Mouse (Mus musculus) embryonic fibroblast, embryonic 13.5 days (primary cell): ENCODE data around the gene a.

Source experiments
- CTCF ChIP-seq: IDR thresholded peaks from 2 replicates; pipeline ENCODE4 v1.5.1; 2011; ENCODE audit warnings: mild to moderate bottlenecking, control low read depth, low read length, moderate library complexity, borderline replicate concordance; ENCODE audit not compliant: insufficient read depth
- POLR2A ChIP-seq: IDR thresholded peaks from 2 replicates; pipeline ENCODE4 v1.6.1; 2011; ENCODE audit warnings: low read depth, mild to moderate bottlenecking, control low read depth, low read length, moderate library complexity

DNA sequence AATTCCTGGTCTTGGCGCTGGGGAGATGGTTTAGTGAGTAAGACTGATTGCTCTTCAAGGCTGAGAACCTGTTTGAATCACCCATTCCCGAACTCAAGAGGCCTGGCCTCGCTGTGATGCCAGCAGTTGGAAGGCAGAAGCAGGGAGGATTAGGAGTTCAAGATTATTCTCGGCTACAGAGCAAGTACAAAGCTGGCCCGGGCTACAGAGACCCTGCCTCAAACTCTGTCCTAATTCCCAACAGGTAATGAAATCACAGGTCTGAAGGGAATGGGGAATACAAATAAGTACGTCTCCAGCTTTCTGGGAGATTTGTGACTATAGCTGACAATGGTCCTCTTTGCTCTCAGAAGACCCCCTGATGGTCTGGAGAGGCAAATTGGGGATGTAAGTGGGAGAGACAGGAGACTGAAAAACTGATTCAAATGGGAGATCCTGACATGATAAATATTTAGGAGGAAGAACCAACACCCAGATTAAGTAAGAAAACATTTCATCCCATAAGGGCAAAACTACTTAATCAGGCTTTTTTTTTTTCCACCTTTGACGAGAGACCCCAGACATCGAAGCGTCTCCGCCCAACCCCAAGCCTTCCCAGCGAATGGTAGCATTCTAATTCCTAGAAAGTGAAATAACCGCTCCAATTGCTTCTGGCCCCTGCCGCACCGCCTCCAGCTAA is 1.1 kb upstream of the a start:
- TF ChIP-seq CTCF (no peak), POLR2A (peak; percentile 69)
